Mouse (Mus musculus) hindbrain, embryonic 13.5 days (tissue): ENCODE measurements around the gene C87436. TPM values are rescaled to one million over a fixed set of nuclear protein-coding genes. Genes with fewer than 3 reads are reported as not detected.
"Not testable (repeated sequence)": the region's sequence is repeated elsewhere in the genome, so short reads cannot be mapped to it uniquely, and the experiment has no call there.

ENCODE experiments used
- ATAC-seq: fragments of 200-750 bp; cut with Nextera tagmentation; 2 replicates; pipeline ENCODE4 v1.8.0; 2017; ENCODE audit warnings: moderate TSS enrichment; ENCODE audit not compliant: low FRiP score
- H3K27ac ChIP-seq: fragments of 300-500 bp; sonication (generic); 2 replicates; pipeline ENCODE4 v1.5.1; 2015; ENCODE audit warnings: inconsistent platforms, mild to moderate bottlenecking, moderate library complexity
- H3K27me3 ChIP-seq: fragments of 300-500 bp; sonication (generic); 2 replicates; pipeline ENCODE4 v1.6.1; 2015; ENCODE audit warnings: mild to moderate bottlenecking, inconsistent platforms
- H3K36me3 ChIP-seq: fragments of 300-500 bp; sonication (generic); 2 replicates; pipeline ENCODE4 v1.6.1; 2015; ENCODE audit warnings: mild to moderate bottlenecking, inconsistent platforms
- H3K4me1 ChIP-seq: fragments of 300-500 bp; sonication (generic); replicated peaks from 2 replicates; pipeline ENCODE4 v1.6.1; 2015; ENCODE audit warnings: inconsistent platforms
- H3K4me2 ChIP-seq: fragments of 300-500 bp; sonication (generic); 2 replicates; pipeline ENCODE4 v1.6.1; 2015; ENCODE audit warnings: inconsistent platforms, mild to moderate bottlenecking, moderate library complexity
- H3K4me3 ChIP-seq: fragments of 300-500 bp; sonication (generic); 2 replicates; pipeline ENCODE4 v1.5.1; 2015; ENCODE audit warnings: mild to moderate bottlenecking, inconsistent platforms
- H3K9ac ChIP-seq: fragments of 300-500 bp; sonication (generic); 2 replicates; pipeline ENCODE4 v1.6.1; 2015; ENCODE audit warnings: mild to moderate bottlenecking, inconsistent platforms
- H3K9me3 ChIP-seq: fragments of 300-500 bp; sonication (generic); 2 replicates; pipeline ENCODE4 v1.6.1; 2016; ENCODE audit warnings: inconsistent platforms
- WGBS: fragments of 180-500 bp; shearing (Covaris S2); methylation state at CpG from one replicate; pipeline ENCODE4 v1.1.7; 2015; 5-methylcytosine and 5-hydroxymethylcytosine counted together
- polyA plus RNA-seq: library from polyadenylated mRNA; unstranded; fragments of >200 nt; fragmentation: Nextera tagmentation; extraction: Ambion mirVana; gene quantifications from 2 replicates; pipeline ENCODE4 v1.2.1, GENCODE M21; 2015

The C87436 gene
- polyA plus RNA-seq, 1 experiment from 2014 or later, result 25.7 TPM

DNA sequence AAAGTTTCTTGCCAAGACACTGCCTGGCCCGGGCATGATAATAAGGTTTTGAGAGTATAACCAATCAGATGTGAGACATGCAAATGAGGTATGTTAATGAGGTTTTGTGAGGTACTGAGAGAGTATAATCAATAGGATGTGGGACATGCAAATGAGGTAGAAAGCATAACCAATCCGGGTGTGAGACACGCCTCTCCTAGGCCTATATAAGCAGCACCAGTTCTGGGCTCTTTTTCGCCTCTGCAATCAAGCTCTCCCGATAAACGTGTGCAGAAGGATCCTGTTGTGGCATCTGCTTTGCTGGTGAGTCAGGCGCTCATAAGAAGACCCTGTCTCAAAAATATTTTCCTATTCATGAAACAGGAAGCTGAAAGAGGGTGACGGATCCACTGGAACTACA is 52.2 kb downstream of the C87436 start:
- not testable (repeated sequence) for H3K4me3 ChIP-seq, H3K36me3 ChIP-seq, H3K9me3 ChIP-seq, H3K27ac ChIP-seq, ATAC-seq, H3K4me2 ChIP-seq, H3K9ac ChIP-seq, H3K27me3 ChIP-seq
- 92% methylated on average over 8 of the region's 8 CpGs for WGBS
- H3K4me1 ChIP-seq, result peaks cover 18% of the 10 kb centered on the region

DNA sequence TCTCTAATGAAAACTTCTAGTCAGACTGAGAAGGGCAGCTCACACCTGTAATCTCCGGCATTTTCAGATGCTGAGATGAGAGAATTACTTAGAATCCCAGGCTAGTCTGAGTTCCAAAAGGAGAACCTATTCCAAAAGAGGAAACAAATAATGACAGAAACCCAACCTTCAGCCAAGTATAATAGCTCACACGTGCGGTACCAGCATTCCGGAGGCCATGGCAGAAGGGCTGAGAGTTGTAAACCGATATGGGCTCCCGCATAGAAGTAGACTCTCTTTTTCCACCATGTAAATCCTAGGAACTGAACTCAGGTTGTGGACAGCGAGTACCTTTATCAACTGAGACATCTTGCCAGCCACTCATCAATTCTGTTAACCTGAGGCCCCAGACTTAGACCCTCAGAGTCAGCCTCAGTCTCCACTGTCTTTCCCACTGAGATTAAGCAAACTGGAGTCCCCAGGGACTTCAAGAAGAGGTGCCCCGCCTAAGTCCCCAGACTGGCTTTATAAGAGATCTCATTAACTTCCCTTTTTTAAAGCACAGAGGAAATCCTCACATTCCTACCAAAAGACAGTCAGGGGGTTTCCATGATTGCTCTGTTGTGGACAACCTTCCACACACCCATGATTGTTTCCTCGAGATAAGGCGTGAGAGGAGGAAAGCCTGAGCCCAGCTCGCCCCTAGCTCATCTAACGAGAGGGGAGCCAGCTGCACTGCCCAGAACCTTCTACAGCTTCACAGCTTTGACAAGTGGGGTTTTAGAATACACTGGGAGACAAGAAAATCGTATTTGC is 55.5 kb downstream of the C87436 start:
- 78% methylated on average over 13 of the region's 13 CpGs for WGBS
- Histone ChIP-seq H3K9me3 (no peaks in the 10 kb centered on the region), H3K27me3 (no peaks in the 10 kb centered on the region), H3K9ac (no peak overlapping the region), H3K4me2 (no peak overlapping the region), H3K4me3 (no peak overlapping the region), H3K4me1 (no peaks in the 10 kb centered on the region), H3K27ac (no peak overlapping the region), H3K36me3 (no peaks in the 10 kb centered on the region)
- ATAC-seq, result no peak

DNA sequence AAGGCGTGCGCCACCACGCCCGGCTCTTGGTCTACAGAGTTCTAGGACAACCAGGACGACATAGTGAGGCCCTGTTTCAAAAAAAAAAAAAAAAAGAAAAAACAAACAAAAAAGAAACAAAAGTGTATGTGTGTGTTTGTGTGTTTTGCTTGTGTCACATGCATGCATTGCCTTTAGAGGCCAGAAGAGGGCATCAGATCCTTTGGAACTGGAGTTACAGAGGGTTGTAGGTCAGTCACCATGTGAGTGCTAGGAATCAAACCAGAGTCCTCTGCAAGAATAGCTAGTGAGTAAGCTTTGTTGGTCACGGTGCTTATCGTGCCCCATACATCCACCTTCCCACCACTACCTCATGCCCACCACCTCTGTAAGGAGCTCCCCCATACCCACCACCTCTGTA is 56.6 kb downstream of the C87436 start:
- H3K9me3 ChIP-seq, result no peaks in the 10 kb centered on the region
- no peaks in the 10 kb centered on the region for H3K27me3 ChIP-seq
- ATAC-seq, result no peak
- H3K4me2 ChIP-seq, result no peak overlapping the region
- WGBS, result 96% methylated on average over 7 of the region's 7 CpGs
- no peaks in the 10 kb centered on the region for H3K4me1 ChIP-seq
- H3K9ac ChIP-seq, result no peak overlapping the region
- no peak overlapping the region for H3K27ac ChIP-seq
- H3K4me3 ChIP-seq, result no peak overlapping the region
- H3K36me3 ChIP-seq, result no peaks in the 10 kb centered on the region

DNA sequence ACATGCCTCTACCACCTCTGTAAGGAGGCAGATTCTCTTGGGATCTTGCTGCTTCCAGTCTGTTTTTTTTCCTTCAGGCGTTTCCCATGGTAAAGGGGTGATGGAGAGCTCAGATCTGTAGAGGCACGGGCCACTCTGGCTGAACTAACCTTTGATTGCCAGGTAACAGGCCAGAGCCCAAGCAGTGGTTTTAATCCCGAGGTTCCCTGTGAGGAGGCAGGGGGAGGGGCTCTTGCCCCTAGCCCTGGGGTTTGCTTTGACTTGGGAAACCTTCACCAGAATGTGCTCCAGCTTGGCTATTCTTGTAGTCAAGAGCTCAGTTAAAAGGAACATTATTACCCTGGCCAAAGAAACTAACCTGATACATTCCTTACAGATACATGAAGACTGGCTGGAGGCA is 57.5 kb downstream of the C87436 start:
- Histone ChIP-seq H3K27me3 (no peaks in the 10 kb centered on the region), H3K36me3 (no peaks in the 10 kb centered on the region), H3K27ac (no peak overlapping the region), H3K9me3 (no peaks in the 10 kb centered on the region), H3K4me3 (no peak overlapping the region), H3K9ac (no peak overlapping the region), H3K4me1 (no peaks in the 10 kb centered on the region), H3K4me2 (no peak overlapping the region)
- 63% methylated on average over 3 of the region's 3 CpGs for WGBS
- no peak for ATAC-seq

DNA sequence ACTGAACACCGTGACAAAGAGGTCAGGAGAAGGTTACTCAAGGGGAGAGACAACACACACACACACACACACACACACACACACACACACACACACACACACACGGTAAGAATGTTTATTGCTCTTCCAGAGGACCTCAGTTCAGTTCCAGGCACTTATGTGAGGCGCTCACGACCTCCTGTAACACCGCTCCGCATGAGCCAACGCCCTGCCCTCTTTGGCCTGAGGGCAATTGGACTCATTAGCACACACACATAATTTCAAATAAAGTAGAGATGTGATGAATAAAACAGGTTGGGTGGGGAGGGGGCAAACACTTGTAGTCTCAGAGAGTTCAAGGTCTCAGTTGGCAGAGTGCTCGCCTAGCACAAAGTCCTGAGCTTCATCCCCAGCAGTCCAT is 58.0 kb downstream of the C87436 start:
- 88% methylated on average over 8 of the region's 8 CpGs for WGBS

DNA sequence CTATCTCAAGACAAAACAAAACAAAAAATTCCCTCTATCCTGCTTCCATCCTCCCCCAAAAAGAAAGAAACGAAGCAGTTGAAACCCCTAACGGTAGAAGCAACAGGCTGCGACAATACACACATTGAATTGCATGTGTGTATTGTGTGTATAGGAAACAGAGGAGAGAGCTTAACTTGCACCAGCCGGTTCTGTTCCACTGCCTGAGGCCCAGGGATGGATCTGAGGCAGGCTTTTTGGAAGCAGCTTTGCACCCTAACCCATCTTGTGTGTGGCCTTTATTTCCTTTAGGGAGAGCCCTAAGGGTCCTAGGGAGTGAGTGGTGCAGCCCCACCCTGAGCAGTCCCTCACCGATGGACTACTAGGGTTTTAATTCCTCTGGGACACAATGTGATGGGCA is 58.4 kb downstream of the C87436 start:
- Histone ChIP-seq H3K4me1 (no peaks in the 10 kb centered on the region), H3K9ac (no peak overlapping the region), H3K27ac (no peak overlapping the region), H3K9me3 (no peaks in the 10 kb centered on the region), H3K36me3 (no peaks in the 10 kb centered on the region), H3K27me3 (no peaks in the 10 kb centered on the region), H3K4me2 (peak overlapping the region; percentile 17; the same call in 1 of the 2 replicates), H3K4me3 (peak overlapping the region; percentile 1; the same call in 1 of the 2 replicates)
- 79% methylated on average over 5 of the region's 5 CpGs for WGBS
- ATAC-seq, result no peak

More for the DNA sequence above, 58.0 kb downstream of the C87436 start:
- Histone ChIP-seq H3K4me2 (no peak overlapping the region), H3K4me3 (no peak overlapping the region), H3K9ac (no peak overlapping the region), H3K4me1 (no peaks in the 10 kb centered on the region), H3K27ac (no peak overlapping the region), H3K9me3 (no peaks in the 10 kb centered on the region), H3K27me3 (no peaks in the 10 kb centered on the region), H3K36me3 (no peaks in the 10 kb centered on the region)
- no peak for ATAC-seq

DNA sequence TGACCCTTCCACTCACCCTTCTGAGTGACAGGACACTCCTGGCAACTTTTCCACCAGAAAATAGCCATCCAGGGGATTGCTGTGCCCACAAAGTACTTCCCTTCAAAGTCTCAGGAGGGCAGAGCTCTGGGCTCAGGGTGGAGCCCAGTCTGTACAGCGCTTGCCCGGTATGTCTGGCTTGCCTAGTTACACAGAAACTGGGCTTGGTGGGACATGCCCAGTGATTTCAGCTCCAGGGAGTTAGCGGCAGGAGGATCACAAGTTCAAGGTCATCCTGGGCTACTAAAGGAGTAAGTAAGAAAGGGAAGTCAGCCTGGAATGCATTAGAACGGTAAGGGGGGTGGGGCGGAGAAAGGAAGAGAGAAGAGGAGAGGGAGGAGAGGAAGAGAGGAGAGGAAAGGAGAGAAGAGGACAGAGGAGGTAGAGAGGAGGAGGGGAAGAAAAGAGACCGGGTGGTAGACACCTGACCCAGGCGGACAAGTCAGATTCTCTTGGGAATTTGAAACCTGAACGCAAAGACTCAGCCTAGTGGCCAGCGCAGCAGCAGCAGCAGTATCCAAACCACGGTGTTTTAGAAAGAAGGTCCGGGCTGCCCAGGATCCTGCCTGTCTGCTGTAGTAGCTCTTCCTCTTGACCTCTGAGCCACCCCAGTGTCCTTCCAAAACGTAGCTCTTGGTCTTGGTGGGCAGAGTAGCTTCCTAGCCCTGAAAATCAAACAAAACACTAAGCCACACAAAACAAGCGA is 59.1 kb downstream of the C87436 start:
- H3K9ac ChIP-seq, result no peak overlapping the region
- no peaks in the 10 kb centered on the region for H3K9me3 ChIP-seq
- H3K27me3 ChIP-seq, result no peaks in the 10 kb centered on the region
- H3K4me3 ChIP-seq, result peak overlapping the region; percentile 1; the same call in 1 of the 2 replicates
- WGBS, result 26% methylated on average over 13 of the region's 13 CpGs
- H3K4me1 ChIP-seq, result no peaks in the 10 kb centered on the region
- H3K4me2 ChIP-seq, result peak overlapping the region; percentile 17
- H3K36me3 ChIP-seq, result no peaks in the 10 kb centered on the region
- no peak for ATAC-seq
- H3K27ac ChIP-seq, result peak overlapping the region; percentile 8; the same call in 1 of the 2 replicates

DNA sequence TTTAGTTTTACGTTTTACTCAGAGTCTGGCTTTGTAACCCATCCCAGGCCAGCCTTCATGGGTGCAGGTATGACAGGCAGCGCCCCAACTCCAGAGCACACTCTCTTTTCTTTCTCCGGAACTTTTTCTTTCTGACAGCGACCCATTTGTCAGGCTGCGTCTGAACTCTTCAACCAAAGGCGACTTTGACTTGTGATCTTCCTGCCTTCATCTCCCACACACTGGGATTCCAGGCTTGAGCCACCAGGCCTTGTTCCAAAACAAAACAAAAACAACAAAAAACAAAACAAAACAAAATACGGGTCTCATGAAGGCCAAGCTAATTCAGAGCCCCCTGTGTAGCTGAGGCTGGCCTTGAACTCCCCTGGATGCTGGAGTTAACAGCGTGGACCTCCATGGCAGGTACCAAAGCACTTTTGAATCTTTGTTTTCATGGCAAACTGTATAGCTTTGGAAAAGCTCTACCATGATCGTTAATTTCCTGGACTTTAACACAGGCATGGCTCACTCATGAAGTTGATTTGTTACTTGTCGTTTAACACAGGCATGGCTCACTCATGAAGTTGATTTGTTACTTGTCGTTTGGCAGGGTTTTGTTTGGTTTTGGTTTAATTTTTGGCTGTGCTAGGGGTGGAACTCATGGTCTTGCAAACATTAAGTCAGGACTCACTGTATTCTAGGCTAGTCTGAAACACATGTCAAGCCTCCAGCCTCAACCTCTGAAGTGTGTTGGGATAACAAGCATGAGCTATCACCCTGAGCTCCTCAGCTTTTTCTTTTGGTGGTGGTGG is 60.0 kb downstream of the C87436 start:
- H3K36me3 ChIP-seq, result no peaks in the 10 kb centered on the region
- no peak overlapping the region for H3K4me2 ChIP-seq

DNA sequence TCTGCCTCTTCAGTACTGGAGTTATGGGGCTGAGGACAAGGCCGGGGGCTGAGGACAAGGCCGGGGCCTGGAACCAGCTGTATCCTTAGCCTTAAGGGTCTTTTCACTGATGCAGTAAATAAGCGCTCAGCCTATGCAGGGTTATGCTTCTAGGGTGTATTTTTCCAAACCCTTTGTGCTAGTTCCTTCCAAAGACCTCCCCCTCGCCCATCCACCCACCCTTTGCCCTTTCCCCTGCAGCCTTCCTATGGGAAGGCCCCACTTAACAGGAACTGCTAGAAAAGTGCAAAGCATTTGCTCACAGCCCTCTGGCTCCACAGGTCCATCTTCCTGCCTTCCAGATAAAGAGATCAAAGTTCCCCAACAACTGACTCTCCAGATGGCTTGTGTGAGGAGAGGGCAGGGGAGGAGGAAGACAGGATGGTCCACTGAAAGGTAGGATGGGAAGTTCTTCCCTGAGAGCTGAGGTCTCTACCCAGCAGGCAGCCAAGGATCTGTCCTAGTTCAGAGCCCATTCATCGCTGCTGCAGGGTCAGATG is 61.5 kb downstream of the C87436 start:
- Histone ChIP-seq H3K36me3 (no peaks in the 10 kb centered on the region), H3K9me3 (no peaks in the 10 kb centered on the region), H3K4me1 (no peaks in the 10 kb centered on the region), H3K27me3 (no peaks in the 10 kb centered on the region), H3K4me3 (no peak overlapping the region), H3K9ac (no peak overlapping the region), H3K4me2 (no peak overlapping the region), H3K27ac (no peak overlapping the region)
- WGBS, result 68% methylated on average over 5 of the region's 5 CpGs
- no peak for ATAC-seq

More for the DNA sequence above, 60.0 kb downstream of the C87436 start:
- no peaks in the 10 kb centered on the region for H3K4me1 ChIP-seq
- H3K9me3 ChIP-seq, result no peaks in the 10 kb centered on the region
- H3K27me3 ChIP-seq, result no peaks in the 10 kb centered on the region
- no peak overlapping the region for H3K4me3 ChIP-seq
- ATAC-seq, result no peak
- no peak overlapping the region for H3K9ac ChIP-seq
- WGBS, result 72% methylated on average over 11 of the region's 11 CpGs
- no peak overlapping the region for H3K27ac ChIP-seq

DNA sequence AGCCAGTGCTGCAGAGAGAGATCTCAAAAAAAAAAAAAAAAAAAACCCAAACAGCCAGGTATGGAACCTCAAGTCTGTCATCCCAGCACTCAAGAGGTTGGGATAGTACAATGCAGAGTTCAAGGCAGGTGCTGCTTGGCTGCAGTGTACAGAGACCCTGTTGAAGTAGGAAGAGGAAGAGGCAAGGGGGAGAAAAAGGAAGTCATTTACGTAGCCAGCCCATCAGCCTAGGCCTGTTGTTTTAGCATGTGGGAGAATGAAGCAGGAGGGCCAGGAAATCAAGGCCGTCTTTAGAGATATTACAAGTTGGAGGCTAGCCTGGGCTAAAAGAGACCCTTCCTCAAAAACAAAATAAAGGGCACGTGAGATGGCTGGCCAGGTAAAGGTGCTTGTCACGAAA is 65.3 kb downstream of the C87436 start:
- ATAC-seq, result no peak
- H3K4me3 ChIP-seq, result no peak overlapping the region
- no peak overlapping the region for H3K27ac ChIP-seq
- H3K4me1 ChIP-seq, result no peaks in the 10 kb centered on the region
- H3K27me3 ChIP-seq, result no peaks in the 10 kb centered on the region
- H3K36me3 ChIP-seq, result no peaks in the 10 kb centered on the region
- H3K4me2 ChIP-seq, result no peak overlapping the region
- no peak overlapping the region for H3K9ac ChIP-seq
- 90% methylated on average over 4 of the region's 4 CpGs for WGBS
- H3K9me3 ChIP-seq, result no peaks in the 10 kb centered on the region

DNA sequence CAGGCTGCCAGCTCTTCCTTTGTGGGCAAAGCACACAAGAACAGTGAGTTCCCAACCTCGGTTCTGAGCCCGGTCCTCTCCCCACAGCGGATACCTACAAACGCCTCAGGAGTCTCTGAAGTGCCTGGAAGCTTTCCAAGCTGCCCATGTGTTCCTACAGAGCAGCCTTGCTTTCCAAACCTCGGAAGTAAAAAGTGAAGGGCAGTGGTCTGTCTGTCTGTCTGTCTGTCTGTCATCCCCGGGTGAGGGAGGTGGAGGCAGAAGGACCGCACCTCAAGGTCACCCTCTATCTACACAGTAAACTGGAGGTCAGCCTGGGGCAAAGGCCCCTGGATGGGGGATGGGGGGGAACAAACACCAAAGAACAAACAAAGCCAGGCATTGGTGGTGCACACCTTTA is 67.5 kb downstream of the C87436 start:
- 72% methylated on average over 7 of the region's 7 CpGs for WGBS
- Histone ChIP-seq H3K4me2 (no peak overlapping the region), H3K4me3 (no peak overlapping the region), H3K9ac (no peak overlapping the region), H3K27ac (no peak overlapping the region), H3K9me3 (no peaks in the 10 kb centered on the region), H3K36me3 (no peaks in the 10 kb centered on the region), H3K27me3 (no peaks in the 10 kb centered on the region), H3K4me1 (no peaks in the 10 kb centered on the region)
- no peak for ATAC-seq

DNA sequence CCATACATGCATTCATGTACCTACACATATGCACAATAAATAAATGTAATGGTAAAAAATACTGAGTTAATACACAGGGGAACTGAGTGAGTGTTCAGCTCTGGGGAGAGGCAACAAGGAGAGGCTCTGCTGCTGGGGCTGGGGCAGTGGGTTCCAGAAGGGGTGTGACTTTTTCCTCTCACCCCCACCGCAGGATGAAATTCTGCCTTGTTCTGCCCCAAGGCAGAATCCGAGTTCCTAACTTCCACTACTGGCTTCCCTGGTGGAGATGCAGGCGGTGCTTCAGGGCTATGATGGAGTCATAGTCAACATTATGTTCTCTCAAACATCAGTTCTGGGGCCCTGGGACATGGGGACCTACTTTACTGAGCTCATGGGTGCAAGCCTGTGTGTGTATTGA is 68.1 kb downstream of the C87436 start:
- no peak overlapping the region for H3K4me3 ChIP-seq
- H3K36me3 ChIP-seq, result no peaks in the 10 kb centered on the region
- H3K27ac ChIP-seq, result no peak overlapping the region
- no peak for ATAC-seq
- 72% methylated on average over 3 of the region's 3 CpGs for WGBS
- H3K4me1 ChIP-seq, result no peaks in the 10 kb centered on the region
- H3K9me3 ChIP-seq, result no peaks in the 10 kb centered on the region
- H3K27me3 ChIP-seq, result no peaks in the 10 kb centered on the region
- no peak overlapping the region for H3K4me2 ChIP-seq
- no peak overlapping the region for H3K9ac ChIP-seq
